ENCODE assay signal across 9 mouse cellular contexts in genomic region chr3:127749981-127750562, GRCm38 (mm10). TPM values are rescaled to one million over a fixed set of nuclear protein-coding genes. Genes with fewer than 3 reads are reported as not detected.
DNase-seq lines count a peak whose midpoint lies in the region; ATAC-seq and TF ChIP-seq lines count a peak whose summit lies in the region.
"Had no signal": no experiment of that assay in that cellular context is flagged by ENCODE, and none has a peak within 500 bp of the region (broad histone marks: within the 10 kb centered on the region; RNA-seq: fewer than 3 reads in every experiment).

No protein-coding gene starts in this region.

- no peak overlapping the region for H3K4me3 ChIP-seq in lung, embryonic 16.5 days (ENCODE audit: low read length)
- peak overlapping the region; percentile 6; the same call in 1 of the 2 replicates for H3K4me3 ChIP-seq in forebrain, embryonic 13.5 days
- H3K4me3 ChIP-seq in limb, embryonic 15.5 days, result no peak overlapping the region
- no peak overlapping the region for H3K4me3 ChIP-seq in stomach, embryonic 16.5 days (replicated peaks; ENCODE audit: low read length)
- H3K4me3 ChIP-seq in layer of hippocampus, adult 2 months, result no peak overlapping the region
- H3K4me3 ChIP-seq: liver, embryonic 12.5 days had no signal

- H3K36me3 ChIP-seq in lung, embryonic 16.5 days (ENCODE audit: control insufficient read depth, insufficient read depth, low read length), result no peaks in the 10 kb centered on the region
- no peaks in the 10 kb centered on the region for H3K36me3 ChIP-seq in forebrain, embryonic 13.5 days (ENCODE audit: poor library complexity, severe bottlenecking)
- no peaks in the 10 kb centered on the region for H3K36me3 ChIP-seq in limb, embryonic 15.5 days
- H3K36me3 ChIP-seq in stomach, embryonic 16.5 days (ENCODE audit: control insufficient read depth, insufficient read depth, low read length), result no peaks in the 10 kb centered on the region
- H3K36me3 ChIP-seq: liver, embryonic 12.5 days had no signal

- no peaks in the 10 kb centered on the region for H3K4me1 ChIP-seq in lung, embryonic 16.5 days (replicated peaks; ENCODE audit: control insufficient read depth, insufficient read depth, low read length)
- peaks cover 55% of the 10 kb centered on the region for H3K4me1 ChIP-seq in forebrain, embryonic 13.5 days
- H3K4me1 ChIP-seq in limb, embryonic 15.5 days, result 0 out of 2 replicates have a peak, but pooled peaks cover 6% of the 10 kb centered on the region
- H3K4me1 ChIP-seq in stomach, embryonic 16.5 days (ENCODE audit: control insufficient read depth, insufficient read depth, low read length), result peaks cover 3% of the 10 kb centered on the region; the same call in 1 of the 2 replicates
- H3K4me1 ChIP-seq: liver, embryonic 12.5 days had no signal

- TF ChIP-seq CTCF in layer of hippocampus, adult 2 months (conservative IDR thresholded peaks at IDR 0.05), result no peak

- 0 out of 2 replicates have a peak overlapping the region, but pooled peaks have one; percentile 25 for H3K4me2 ChIP-seq in lung, embryonic 16.5 days (ENCODE audit: low read depth, low read length)
- peak overlapping the region; percentile 55 for H3K4me2 ChIP-seq in forebrain, embryonic 13.5 days
- peak overlapping the region; percentile 10; the same call in 1 of the 2 replicates for H3K4me2 ChIP-seq in limb, embryonic 15.5 days
- H3K4me2 ChIP-seq in stomach, embryonic 16.5 days (ENCODE audit: low read depth, low read length), result peak overlapping the region; percentile 41; the same call in 1 of the 2 replicates
- H3K4me2 ChIP-seq: liver, embryonic 12.5 days had no signal

- no peak overlapping the region for H3K27ac ChIP-seq in lung, embryonic 16.5 days (ENCODE audit: low read length)
- H3K27ac ChIP-seq in forebrain, embryonic 13.5 days, result peak overlapping the region; percentile 93
- no peak overlapping the region for H3K27ac ChIP-seq in limb, embryonic 15.5 days
- H3K27ac ChIP-seq in stomach, embryonic 16.5 days (ENCODE audit: low read length), result no peak overlapping the region
- H3K27ac ChIP-seq in layer of hippocampus, adult 2 months, result no peak overlapping the region
- H3K27ac ChIP-seq: liver, embryonic 12.5 days had no signal

- H3K9me3 ChIP-seq in lung, embryonic 16.5 days (ENCODE audit: control insufficient read depth, low read length), result no peaks in the 10 kb centered on the region
- no peaks in the 10 kb centered on the region for H3K9me3 ChIP-seq in forebrain, embryonic 13.5 days (replicated peaks)
- no peaks in the 10 kb centered on the region for H3K9me3 ChIP-seq in limb, embryonic 15.5 days
- H3K9me3 ChIP-seq in stomach, embryonic 16.5 days (replicated peaks; ENCODE audit: control insufficient read depth, low read length), result no peaks in the 10 kb centered on the region
- H3K9me3 ChIP-seq: liver, embryonic 12.5 days had no signal

- 18% methylated on average over 12 of the region's 12 CpGs for WGBS in lung, embryonic 16.5 days
- WGBS in forebrain, embryonic 13.5 days, result 2% methylated on average over 12 of the region's 12 CpGs
- WGBS in limb, embryonic 15.5 days, result 14% methylated on average over 12 of the region's 12 CpGs
- 21% methylated on average over 12 of the region's 12 CpGs for WGBS in stomach, embryonic 16.5 days

- ATAC-seq in lung, embryonic 16.5 days (ENCODE audit: low read depth), result no peak
- ATAC-seq in forebrain, embryonic 13.5 days, result peak; percentile 63
- no peak for ATAC-seq in limb, embryonic 15.5 days (ENCODE audit: insufficient number of reproducible peaks, low FRiP score, low TSS enrichment, low read depth)
- ATAC-seq in stomach, embryonic 16.5 days (ENCODE audit: insufficient read depth, low FRiP score), result no peak
- ATAC-seq: liver, embryonic 12.5 days had no signal

- peaks cover 9% of the 10 kb centered on the region for H3K27me3 ChIP-seq in lung, embryonic 16.5 days (ENCODE audit: control insufficient read depth, insufficient read depth, low read depth, low read length)
- peaks cover 52% of the 10 kb centered on the region for H3K27me3 ChIP-seq in forebrain, embryonic 13.5 days
- H3K27me3 ChIP-seq in limb, embryonic 15.5 days, result peaks cover 50% of the 10 kb centered on the region
- peaks cover 17% of the 10 kb centered on the region for H3K27me3 ChIP-seq in stomach, embryonic 16.5 days (ENCODE audit: control insufficient read depth, insufficient read depth, low read length)

- no peak for DNase-seq in lung, postnatal 25 days (ENCODE audit: low spot score)
- DNase-seq in layer of hippocampus, adult 2 months (ENCODE audit: low spot score in 2 of 2), result no peak
- no peak for DNase-seq in urinary bladder, postnatal 4 days (ENCODE audit: low spot score in 2 of 2)
- DNase-seq: adrenal gland, postnatal 25 days had no signal

- H3K9ac ChIP-seq in lung, embryonic 16.5 days (ENCODE audit: low read length), result no peak overlapping the region
- H3K9ac ChIP-seq in forebrain, embryonic 13.5 days, result peak overlapping the region; percentile 30; the same call in 1 of the 2 replicates
- H3K9ac ChIP-seq in limb, embryonic 15.5 days, result no peak overlapping the region
- no peak overlapping the region for H3K9ac ChIP-seq in stomach, embryonic 16.5 days (ENCODE audit: low read length)
- H3K9ac ChIP-seq: liver, embryonic 12.5 days had no signal

RNA-seq across cellular contexts. Expression of gene Alpk1, which starts 30.3 kb away (rescaled TPM):
- 1.6 and 2.1 TPM in 2 replicates for polyA plus RNA-seq in lung, embryonic 16.5 days (2015; fragmentation: Nextera tagmentation; extraction: Ambion mirVana)
- 1.1 and 1.4 TPM in 2 replicates for polyA plus RNA-seq in forebrain, embryonic 13.5 days (2015; fragmentation: Nextera tagmentation; extraction: Ambion mirVana)
- 0.79 and 1.5 TPM in 2 replicates for polyA plus RNA-seq in limb, embryonic 15.5 days (2015; fragmentation: Nextera tagmentation; extraction: Ambion mirVana)
- 2.8 and 4.3 TPM in 2 replicates for polyA plus RNA-seq in stomach, embryonic 16.5 days (2015; fragmentation: Nextera tagmentation; extraction: Ambion mirVana)
- 10 to 100 TPM in 1 of 2 experiments, 1 to 10 TPM in 1; 10.0 to 11.0 TPM for total RNA-seq in layer of hippocampus, adult 2 months (2021)

RNA-seq across cellular contexts. Expression of gene Tifa, which starts 39.5 kb away (rescaled TPM):
- 5.7 and 6.3 TPM in 2 replicates for polyA plus RNA-seq in lung, embryonic 16.5 days (2015; fragmentation: Nextera tagmentation; extraction: Ambion mirVana)
- 4.9 and 5.0 TPM in 2 replicates for polyA plus RNA-seq in forebrain, embryonic 13.5 days (2015; fragmentation: Nextera tagmentation; extraction: Ambion mirVana)
- polyA plus RNA-seq in limb, embryonic 15.5 days (2015; fragmentation: Nextera tagmentation; extraction: Ambion mirVana), result 3.2 and 3.3 TPM in 2 replicates
- polyA plus RNA-seq in stomach, embryonic 16.5 days (2015; fragmentation: Nextera tagmentation; extraction: Ambion mirVana), result 7.3 and 7.4 TPM in 2 replicates
- total RNA-seq in layer of hippocampus, adult 2 months (2021), result 1 to 10 TPM; 6.2 to 6.9 TPM
